Mouse (Mus musculus) limb, embryonic 12.5 days (tissue): ENCODE results near the gene Lrrc4. TPM values are rescaled to one million over a fixed set of nuclear protein-coding genes. Genes with fewer than 3 reads are reported as not detected.
A peak's percentile ranks its signal among the peaks of the same experiment; 100 is the strongest.

Source experiments
- ATAC-seq: fragments of 200-750 bp; cut with Nextera tagmentation; 2 replicates; pipeline ENCODE4 v1.8.0; 2017; ENCODE audit warnings: low read depth, moderate TSS enrichment; ENCODE audit not compliant: insufficient number of reproducible peaks, insufficient read depth, low FRiP score, low TSS enrichment
- H3K27ac ChIP-seq: fragments of 300-500 bp; sonication (generic); 2 replicates; pipeline ENCODE4 v1.5.1; 2016; ENCODE audit warnings: mild to moderate bottlenecking, moderate library complexity
- H3K27me3 ChIP-seq: fragments of 300-500 bp; sonication (generic); 2 replicates; pipeline ENCODE4 v1.6.1; 2016; ENCODE audit warnings: mild to moderate bottlenecking, moderate library complexity
- H3K36me3 ChIP-seq: fragments of 300-500 bp; sonication (generic); 2 replicates; pipeline ENCODE4 v1.6.1; 2016; ENCODE audit warnings: mild to moderate bottlenecking, moderate library complexity
- H3K4me1 ChIP-seq: fragments of 300-500 bp; sonication (generic); replicated peaks from 2 replicates; pipeline ENCODE4 v1.6.1; 2016
- H3K4me2 ChIP-seq: fragments of 300-500 bp; sonication (generic); 2 replicates; pipeline ENCODE4 v1.6.1; 2016; ENCODE audit warnings: mild to moderate bottlenecking, moderate library complexity
- H3K4me3 ChIP-seq: fragments of 300-500 bp; sonication (generic); replicated peaks from 2 replicates; pipeline ENCODE4 v1.5.1; 2016; ENCODE audit warnings: mild to moderate bottlenecking
- H3K9ac ChIP-seq: fragments of 300-500 bp; sonication (generic); replicated peaks from 2 replicates; pipeline ENCODE4 v1.6.1; 2016; ENCODE audit warnings: mild to moderate bottlenecking, moderate library complexity
- H3K9me3 ChIP-seq: fragments of 300-500 bp; sonication (generic); 2 replicates; pipeline ENCODE4 v1.6.1; 2016; ENCODE audit warnings: mild to moderate bottlenecking, moderate library complexity
- WGBS: fragments of 180-500 bp; shearing (Covaris S2); methylation state at CpG from one replicate; pipeline ENCODE4 v1.1.7; 2016; 5-methylcytosine and 5-hydroxymethylcytosine counted together
- polyA plus RNA-seq: library from polyadenylated mRNA; unstranded; fragments of >200 nt; fragmentation: Nextera tagmentation; extraction: Ambion mirVana; gene quantifications from 2 replicates; pipeline ENCODE4 v1.2.1, GENCODE M21; 2016

The Lrrc4 gene
- polyA plus RNA-seq, 1 experiment from 2014 or later = 0.50 TPM

- no peak overlapping the region for H3K4me2 ChIP-seq
- peaks cover 20% of the 10 kb centered on the region for H3K4me1 ChIP-seq
- H3K4me3 ChIP-seq = no peak overlapping the region
- ATAC-seq = no peak
- WGBS = 92% methylated on average over 3 of the region's 3 CpGs
- H3K36me3 ChIP-seq = no peaks in the 10 kb centered on the region
- H3K9me3 ChIP-seq = no peaks in the 10 kb centered on the region
- H3K27me3 ChIP-seq = no peaks in the 10 kb centered on the region
- H3K9ac ChIP-seq = no peak overlapping the region
- H3K27ac ChIP-seq = no peak overlapping the region
Observed at GRCm38 (mm10) chr6:28841569-28841968, 10.0 kb upstream of the Lrrc4 start.

GRCm38 (mm10) chr6:28836600-28836999, 5.1 kb upstream of the Lrrc4 start:
- no peak overlapping the region for H3K4me2 ChIP-seq
- no peak overlapping the region for H3K9ac ChIP-seq
- H3K27me3 ChIP-seq = peaks cover 38% of the 10 kb centered on the region
- H3K4me3 ChIP-seq = no peak overlapping the region
- H3K4me1 ChIP-seq = peaks cover 25% of the 10 kb centered on the region
- no peak for ATAC-seq
- H3K27ac ChIP-seq = no peak overlapping the region
- H3K36me3 ChIP-seq = no peaks in the 10 kb centered on the region
- H3K9me3 ChIP-seq = no peaks in the 10 kb centered on the region

GRCm38 (mm10) chr6:28834046-28834445, 2.5 kb upstream of the Lrrc4 start:
- Histone ChIP-seq H3K27ac (no peak overlapping the region), H3K9ac (no peak overlapping the region), H3K9me3 (no peaks in the 10 kb centered on the region), H3K4me1 (peaks cover 25% of the 10 kb centered on the region), H3K36me3 (peaks cover 6% of the 10 kb centered on the region; the same call in 1 of the 2 replicates), H3K27me3 (peaks cover 59% of the 10 kb centered on the region), H3K4me2 (peak overlapping the region; percentile 100), H3K4me3 (peak overlapping the region; percentile 67; the same call in 1 of the 2 replicates)
- no peak for ATAC-seq
- WGBS = 45% methylated on average over 2 of the region's 2 CpGs

GRCm38 (mm10) chr6:28833380-28833822, 1.9 kb upstream of the Lrrc4 start:
- peaks cover 25% of the 10 kb centered on the region for H3K4me1 ChIP-seq

GRCm38 (mm10) chr6:28832751-28833291, 1.3 kb upstream of the Lrrc4 start:
- ATAC-seq = peak; percentile 60; the same call in 1 of the 2 replicates
- Histone ChIP-seq H3K27me3 (peaks cover 62% of the 10 kb centered on the region), H3K9ac (peak overlapping the region; percentile 66), H3K27ac (no peak overlapping the region), H3K4me2 (peak overlapping the region; percentile 100), H3K36me3 (peaks cover 6% of the 10 kb centered on the region; the same call in 1 of the 2 replicates), H3K4me3 (peak overlapping the region; percentile 67), H3K9me3 (no peaks in the 10 kb centered on the region), H3K4me1 (peaks cover 25% of the 10 kb centered on the region)
- WGBS = 0% methylated on average over 58 of the region's 58 CpGs

More at GRCm38 (mm10) chr6:28833380-28833822, 1.9 kb upstream of the Lrrc4 start:
- peaks cover 62% of the 10 kb centered on the region for H3K27me3 ChIP-seq
- ATAC-seq = peak; percentile 74
- H3K4me3 ChIP-seq = peak overlapping the region; percentile 67
- no peaks in the 10 kb centered on the region for H3K9me3 ChIP-seq
- H3K36me3 ChIP-seq = peaks cover 6% of the 10 kb centered on the region; the same call in 1 of the 2 replicates
- H3K9ac ChIP-seq = peak overlapping the region; percentile 66; the same call in 1 of the 2 replicates
- no peak overlapping the region for H3K27ac ChIP-seq
- WGBS = under 1% methylated on average over 43 of the region's 43 CpGs
- H3K4me2 ChIP-seq = peak overlapping the region; percentile 100

- Histone ChIP-seq H3K4me3 (peak overlapping the region; percentile 67), H3K27ac (no peak overlapping the region), H3K27me3 (peaks cover 62% of the 10 kb centered on the region), H3K9me3 (no peaks in the 10 kb centered on the region), H3K36me3 (peaks cover 6% of the 10 kb centered on the region; the same call in 1 of the 2 replicates), H3K4me1 (peaks cover 25% of the 10 kb centered on the region), H3K4me2 (peak overlapping the region; percentile 100), H3K9ac (peak overlapping the region; percentile 66)
- WGBS = under 1% methylated on average over 82 of the region's 82 CpGs
- 0 out of 2 replicates have a peak, but pooled peaks have one; percentile 24 for ATAC-seq
Observed at GRCm38 (mm10) chr6:28831854-28832750, 555 bp upstream of the Lrrc4 start.

- ATAC-seq = no peak
Observed at GRCm38 (mm10) chr6:28830306-28830705, 1.2 kb downstream of the Lrrc4 start.

GRCm38 (mm10) chr6:28828593-28828992, 3.0 kb downstream of the Lrrc4 start:
- ATAC-seq = no peak
- peaks cover 20% of the 10 kb centered on the region for H3K4me1 ChIP-seq
- no peak overlapping the region for H3K4me3 ChIP-seq
- 43% methylated on average over 6 of the region's 6 CpGs for WGBS
- no peak overlapping the region for H3K27ac ChIP-seq
- H3K27me3 ChIP-seq = peaks cover 42% of the 10 kb centered on the region
- no peak overlapping the region for H3K9ac ChIP-seq
- no peak overlapping the region for H3K4me2 ChIP-seq
- H3K9me3 ChIP-seq = no peaks in the 10 kb centered on the region
- peaks cover 6% of the 10 kb centered on the region; the same call in 1 of the 2 replicates for H3K36me3 ChIP-seq

More at GRCm38 (mm10) chr6:28830306-28830705, 1.2 kb downstream of the Lrrc4 start:
- Histone ChIP-seq H3K4me1 (peaks cover 25% of the 10 kb centered on the region), H3K27ac (no peak overlapping the region), H3K4me2 (no peak overlapping the region), H3K36me3 (peaks cover 6% of the 10 kb centered on the region; the same call in 1 of the 2 replicates), H3K9me3 (no peaks in the 10 kb centered on the region), H3K27me3 (peaks cover 59% of the 10 kb centered on the region), H3K4me3 (no peak overlapping the region), H3K9ac (no peak overlapping the region)
- WGBS = 89% methylated on average over 12 of the region's 12 CpGs

GRCm38 (mm10) chr6:28827565-28827964, 4.0 kb downstream of the Lrrc4 start:
- WGBS = 46% methylated on average over 3 of the region's 3 CpGs
- H3K9ac ChIP-seq = no peak overlapping the region
- no peak overlapping the region for H3K27ac ChIP-seq
- H3K4me3 ChIP-seq = no peak overlapping the region
- H3K9me3 ChIP-seq = no peaks in the 10 kb centered on the region
- H3K4me2 ChIP-seq = no peak overlapping the region
- no peak for ATAC-seq
- H3K36me3 ChIP-seq = peaks cover 6% of the 10 kb centered on the region; the same call in 1 of the 2 replicates
- H3K4me1 ChIP-seq = peaks cover 15% of the 10 kb centered on the region
- H3K27me3 ChIP-seq = peaks cover 32% of the 10 kb centered on the region

- ATAC-seq = no peak
- WGBS = 67% methylated on average over 9 of the region's 9 CpGs
- no peak overlapping the region for H3K4me2 ChIP-seq
- H3K9me3 ChIP-seq = no peaks in the 10 kb centered on the region
- H3K27me3 ChIP-seq = peaks cover 27% of the 10 kb centered on the region
- H3K27ac ChIP-seq = no peak overlapping the region
- H3K4me3 ChIP-seq = no peak overlapping the region
- H3K9ac ChIP-seq = no peak overlapping the region
- peaks cover 9% of the 10 kb centered on the region for H3K4me1 ChIP-seq
- H3K36me3 ChIP-seq = peaks cover 6% of the 10 kb centered on the region; the same call in 1 of the 2 replicates
Observed at GRCm38 (mm10) chr6:28826689-28827389, 4.7 kb downstream of the Lrrc4 start.
